Mouse (Mus musculus): ENCODE data around the gene Nckap5.

Gene Nckap5

GRCm38 (mm10) chr1:126360531-126361220 lies 469.9 kb downstream of the Nckap5 start:
- DNase-seq (ENCODE audit: low spot score), result no peak

- DNase-seq (ENCODE audit: low spot score), result no peak
These were observed 470.5 kb downstream of the Nckap5 start for GRCm38 (mm10) chr1:126360111-126360510.

- no peak for DNase-seq (ENCODE audit: low spot score)
These were observed 488.8 kb downstream of the Nckap5 start for GRCm38 (mm10) chr1:126341806-126342205.

- no peak for DNase-seq (ENCODE audit: low spot score)
These were observed 491.3 kb downstream of the Nckap5 start for GRCm38 (mm10) chr1:126339250-126339649.

- no peak for DNase-seq (ENCODE audit: low spot score)
These were observed 496.4 kb downstream of the Nckap5 start for GRCm38 (mm10) chr1:126334202-126334601.

- no peak for DNase-seq (ENCODE audit: low spot score)
These were observed 498.6 kb downstream of the Nckap5 start for GRCm38 (mm10) chr1:126332026-126332425.

GRCm38 (mm10) chr1:126320696-126321095 lies 509.9 kb downstream of the Nckap5 start:
- DNase-seq (ENCODE audit: low spot score), result no peak

GRCm38 (mm10) chr1:126317874-126318607 lies 512.6 kb downstream of the Nckap5 start:
- DNase-seq (ENCODE audit: low spot score), result peak; percentile 32

- no peak for DNase-seq (ENCODE audit: low spot score)
These were observed 513.3 kb downstream of the Nckap5 start for GRCm38 (mm10) chr1:126317345-126317744.

GRCm38 (mm10) chr1:126316866-126317265 lies 513.7 kb downstream of the Nckap5 start:
- DNase-seq (ENCODE audit: low spot score), result peak; percentile 60

GRCm38 (mm10) chr1:126301129-126301528 lies 529.5 kb downstream of the Nckap5 start:
- DNase-seq (ENCODE audit: low spot score), result no peak

GRCm38 (mm10) chr1:126264931-126265330 lies 565.7 kb downstream of the Nckap5 start:
- no peak for DNase-seq (ENCODE audit: low spot score)

- DNase-seq (ENCODE audit: low spot score), result no peak
These were observed 576.2 kb downstream of the Nckap5 start for GRCm38 (mm10) chr1:126254364-126254763.

- DNase-seq (ENCODE audit: low spot score), result no peak
These were observed 576.7 kb downstream of the Nckap5 start for GRCm38 (mm10) chr1:126253934-126254333.

- DNase-seq (ENCODE audit: low spot score), result no peak
These were observed 597.4 kb downstream of the Nckap5 start for GRCm38 (mm10) chr1:126233196-126233595.

- DNase-seq (ENCODE audit: low spot score), result no peak
These were observed 599.4 kb downstream of the Nckap5 start for GRCm38 (mm10) chr1:126231199-126231598.

GRCm38 (mm10) chr1:126210212-126210611 lies 620.4 kb downstream of the Nckap5 start:
- no peak for DNase-seq (ENCODE audit: low spot score)

- DNase-seq (ENCODE audit: low spot score), result no peak
These were observed 620.9 kb downstream of the Nckap5 start for GRCm38 (mm10) chr1:126209743-126210142.

GRCm38 (mm10) chr1:126209131-126209530 lies 621.5 kb downstream of the Nckap5 start:
- DNase-seq (ENCODE audit: low spot score), result no peak

- DNase-seq (ENCODE audit: low spot score), result no peak
These were observed 633.7 kb downstream of the Nckap5 start for GRCm38 (mm10) chr1:126196937-126197336.

- no peak for DNase-seq (ENCODE audit: low spot score)
These were observed 640.2 kb downstream of the Nckap5 start for GRCm38 (mm10) chr1:126190353-126190752.

- no peak for DNase-seq (ENCODE audit: low spot score)
These were observed 646.8 kb downstream of the Nckap5 start for GRCm38 (mm10) chr1:126183751-126184150.

GRCm38 (mm10) chr1:126168579-126168978 lies 662.0 kb downstream of the Nckap5 start:
- no peak for DNase-seq (ENCODE audit: low spot score)
